Mouse (Mus musculus) lung, embryonic 16.5 days (tissue): ENCODE measurements around the gene Gm20422. TPM values are rescaled to one million over a fixed set of nuclear protein-coding genes. Genes with fewer than 3 reads are reported as not detected.

Experiments used
- ATAC-seq: fragments of 200-750 bp; cut with Nextera tagmentation; 2 replicates; pipeline ENCODE4 v1.8.0; 2017; ENCODE audit warnings: low read depth, mild to moderate bottlenecking, moderate library complexity
- H3K27ac ChIP-seq: fragments of 300-500 bp; sonication (generic); 2 replicates; pipeline ENCODE4 v1.5.1; 2014; ENCODE audit warnings: mild to moderate bottlenecking, control low read depth, low read length
- H3K27me3 ChIP-seq: fragments of 300-500 bp; sonication (generic); 2 replicates; pipeline ENCODE4 v1.6.1; 2014; ENCODE audit warnings: low read depth, low read length, mixed read lengths; ENCODE audit not compliant: control insufficient read depth, insufficient read depth
- H3K36me3 ChIP-seq: fragments of 300-500 bp; sonication (generic); 2 replicates; pipeline ENCODE4 v1.6.1; 2014; ENCODE audit warnings: low read length; ENCODE audit not compliant: control insufficient read depth, insufficient read depth
- H3K4me1 ChIP-seq: fragments of 300-500 bp; sonication (generic); replicated peaks from 2 replicates; pipeline ENCODE4 v1.6.1; 2014; ENCODE audit warnings: low read length, mixed read lengths; ENCODE audit not compliant: control insufficient read depth, insufficient read depth
- H3K4me2 ChIP-seq: fragments of 300-500 bp; sonication (generic); 2 replicates; pipeline ENCODE4 v1.6.1; 2014; ENCODE audit warnings: low read depth, low read length, control low read depth
- H3K4me3 ChIP-seq: fragments of 300-500 bp; sonication (generic); 2 replicates; pipeline ENCODE4 v1.5.1; 2014; ENCODE audit warnings: mild to moderate bottlenecking, low read length, control low read depth
- H3K9ac ChIP-seq: fragments of 300-500 bp; sonication (generic); 2 replicates; pipeline ENCODE4 v1.6.1; 2014; ENCODE audit warnings: low read length, control low read depth
- H3K9me3 ChIP-seq: fragments of 300-500 bp; sonication (generic); 2 replicates; pipeline ENCODE4 v1.6.1; 2016; ENCODE audit warnings: low read length; ENCODE audit not compliant: control insufficient read depth
- WGBS: fragments of 180-500 bp; shearing (Covaris S2); extraction: QIAGEN DNeasy Blood & Tissue Kit; methylation state at CpG from one replicate; pipeline ENCODE4 v1.1.7; 2014; 5-methylcytosine and 5-hydroxymethylcytosine counted together
- polyA plus RNA-seq: library from polyadenylated mRNA; unstranded; fragments of >200 nt; fragmentation: Nextera tagmentation; extraction: Ambion mirVana; gene quantifications from 2 replicates; pipeline ENCODE4 v1.2.1, GENCODE M21; 2015

The Gm20422 gene
- polyA plus RNA-seq, 1 experiment from 2014 or later, result 0.85 TPM

DNA sequence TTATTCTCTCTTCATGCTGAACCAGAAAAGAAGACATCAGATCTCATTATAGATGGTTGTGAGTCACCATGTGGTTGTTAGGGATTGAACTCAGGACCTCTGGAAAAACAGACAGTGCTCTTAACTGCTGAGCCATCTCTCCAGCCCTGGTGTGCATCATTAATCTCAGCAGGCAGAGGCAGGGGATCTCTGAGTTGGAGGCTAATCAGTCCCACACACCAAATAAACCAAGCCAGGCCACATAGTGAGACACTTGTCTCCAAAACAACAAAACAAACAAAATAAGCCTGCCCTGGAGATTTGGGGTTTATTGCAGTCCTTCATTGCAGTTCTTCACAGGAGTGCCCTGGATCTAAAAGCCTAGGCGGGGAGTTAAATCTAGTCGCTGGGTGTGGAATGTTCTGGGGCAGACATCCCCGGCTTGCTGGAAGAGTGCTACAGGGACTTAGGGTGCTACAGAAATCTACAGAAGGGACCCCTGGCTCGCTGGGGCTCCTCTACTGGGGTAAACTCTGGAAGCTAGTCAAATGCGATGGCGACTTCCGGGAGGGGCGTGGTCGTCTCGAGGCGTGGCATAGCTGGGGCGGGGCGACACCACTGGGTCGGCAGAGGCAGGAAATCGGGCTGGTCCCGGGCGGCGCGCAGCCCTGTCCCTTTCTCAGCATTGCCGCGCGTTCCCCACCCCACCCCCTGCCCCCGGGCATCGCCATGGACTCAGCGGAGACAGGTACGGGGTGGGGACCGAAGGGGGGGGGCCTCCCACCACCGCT, 33.6 kb upstream of the Gm20422 start, which contains the start of gene Gmip:
TSS of gene Gmip (plus strand) at position 586 of the 770 bp plus-strand sequence.
- peak within 1 kb of the TSS; percentile 56 for H3K4me3 ChIP-seq
- peak within 1 kb of the TSS; percentile 97 for H3K4me2 ChIP-seq
- H3K36me3 ChIP-seq, result peaks cover 43% of the 10 kb centered on the region
- H3K27ac ChIP-seq, result no peak within 1 kb of the TSS
- H3K9me3 ChIP-seq, result no peaks in the 10 kb centered on the region
- WGBS, result 8% methylated on average over 25 of the region's 28 CpGs
- no peaks in the 10 kb centered on the region for H3K27me3 ChIP-seq
- H3K4me1 ChIP-seq, result peaks cover 5% of the 10 kb centered on the region; the same call in 1 of the 2 replicates
- peak; percentile 89 for ATAC-seq
- H3K9ac ChIP-seq, result peak within 1 kb of the TSS; percentile 70

DNA sequence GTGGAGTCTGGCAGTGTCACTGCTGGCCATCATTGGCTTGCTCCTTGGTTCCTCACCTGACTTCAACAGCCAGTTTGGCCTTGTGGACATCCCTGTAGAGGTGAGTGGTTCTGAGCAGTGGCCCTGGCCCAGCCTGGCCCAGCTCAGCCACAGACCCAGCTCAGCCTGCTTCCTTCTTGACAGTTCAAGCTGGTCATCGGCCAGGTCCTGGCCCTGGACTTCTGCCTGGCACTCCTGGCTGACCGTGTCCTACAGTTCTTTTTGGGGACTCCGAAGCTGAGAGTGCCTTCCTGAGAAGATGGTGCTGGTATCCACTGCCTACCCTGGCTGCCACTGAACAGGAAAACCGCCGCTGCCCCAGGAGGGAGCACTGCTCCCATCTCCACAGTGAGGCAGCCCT, 32.5 kb upstream of the Gm20422 start:
- Histone ChIP-seq H3K4me2 (no peak overlapping the region), H3K27ac (no peak overlapping the region), H3K4me1 (peaks cover 5% of the 10 kb centered on the region; the same call in 1 of the 2 replicates), H3K9me3 (no peaks in the 10 kb centered on the region), H3K27me3 (no peaks in the 10 kb centered on the region), H3K9ac (no peak overlapping the region), H3K4me3 (no peak overlapping the region), H3K36me3 (peaks cover 53% of the 10 kb centered on the region)
- ATAC-seq, result no peak
- 91% methylated on average over 5 of the region's 5 CpGs for WGBS

- peaks cover 5% of the 10 kb centered on the region; the same call in 1 of the 2 replicates for H3K4me1 ChIP-seq
- 88% methylated on average over 9 of the region's 9 CpGs for WGBS
- H3K27me3 ChIP-seq, result no peaks in the 10 kb centered on the region
- ATAC-seq, result no peak
- no peak overlapping the region for H3K4me2 ChIP-seq
- no peak overlapping the region for H3K27ac ChIP-seq
- no peak overlapping the region for H3K4me3 ChIP-seq
- H3K36me3 ChIP-seq, result peaks cover 67% of the 10 kb centered on the region
- H3K9ac ChIP-seq, result no peak overlapping the region
- H3K9me3 ChIP-seq, result no peaks in the 10 kb centered on the region
Measured at GRCm38 (mm10) chr8:69805491-69805890, 30.8 kb upstream of the Gm20422 start.

GRCm38 (mm10) chr8:69805086-69805485, 30.4 kb upstream of the Gm20422 start:
- Histone ChIP-seq H3K9ac (no peak overlapping the region), H3K27ac (no peak overlapping the region), H3K36me3 (peaks cover 71% of the 10 kb centered on the region), H3K4me1 (peaks cover 5% of the 10 kb centered on the region; the same call in 1 of the 2 replicates), H3K27me3 (no peaks in the 10 kb centered on the region), H3K4me2 (no peak overlapping the region), H3K4me3 (no peak overlapping the region), H3K9me3 (no peaks in the 10 kb centered on the region)
- WGBS, result 90% methylated on average over 10 of the region's 10 CpGs
- no peak for ATAC-seq

- no peak for ATAC-seq
- H3K27ac ChIP-seq, result no peak overlapping the region
- H3K27me3 ChIP-seq, result no peaks in the 10 kb centered on the region
- H3K36me3 ChIP-seq, result peaks cover 77% of the 10 kb centered on the region
- peaks cover 5% of the 10 kb centered on the region; the same call in 1 of the 2 replicates for H3K4me1 ChIP-seq
- no peak overlapping the region for H3K4me3 ChIP-seq
- no peak overlapping the region for H3K9ac ChIP-seq
- 90% methylated on average over 6 of the region's 6 CpGs for WGBS
- no peaks in the 10 kb centered on the region for H3K9me3 ChIP-seq
- H3K4me2 ChIP-seq, result no peak overlapping the region
Measured at GRCm38 (mm10) chr8:69804537-69804936, 29.9 kb upstream of the Gm20422 start.

DNA sequence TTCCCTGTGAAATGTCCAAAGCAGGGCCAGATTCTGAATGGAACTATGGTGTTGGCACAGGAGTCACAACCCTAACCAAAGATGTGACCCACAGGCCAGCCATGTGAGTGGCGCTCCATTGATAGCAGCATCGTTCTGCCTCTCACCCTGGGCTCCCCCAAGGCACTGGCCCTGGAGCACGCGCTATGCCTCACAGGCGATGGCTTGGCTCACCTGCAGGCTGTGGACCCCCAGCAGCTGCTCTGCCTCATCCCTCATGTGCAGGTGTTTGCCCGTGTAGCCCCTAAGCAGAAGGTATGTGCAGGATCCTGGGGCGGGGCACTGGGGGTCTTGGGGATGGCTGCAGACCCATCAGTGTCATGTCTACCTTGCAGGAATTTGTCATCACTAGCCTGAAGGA, 28.7 kb upstream of the Gm20422 start:
- Histone ChIP-seq H3K4me2 (no peak overlapping the region), H3K27me3 (no peaks in the 10 kb centered on the region), H3K4me3 (no peak overlapping the region), H3K4me1 (peaks cover 2% of the 10 kb centered on the region; the same call in 1 of the 2 replicates), H3K9me3 (no peaks in the 10 kb centered on the region), H3K27ac (no peak overlapping the region), H3K36me3 (peaks cover 88% of the 10 kb centered on the region), H3K9ac (no peak overlapping the region)
- no peak for ATAC-seq
- WGBS, result 93% methylated on average over 7 of the region's 7 CpGs

GRCm38 (mm10) chr8:69802216-69802615, 27.5 kb upstream of the Gm20422 start:
- Histone ChIP-seq H3K9ac (no peak overlapping the region), H3K27ac (no peak overlapping the region), H3K9me3 (no peaks in the 10 kb centered on the region), H3K4me1 (no peaks in the 10 kb centered on the region), H3K4me2 (no peak overlapping the region), H3K27me3 (no peaks in the 10 kb centered on the region), H3K36me3 (peaks cover 88% of the 10 kb centered on the region), H3K4me3 (no peak overlapping the region)
- ATAC-seq, result no peak

DNA sequence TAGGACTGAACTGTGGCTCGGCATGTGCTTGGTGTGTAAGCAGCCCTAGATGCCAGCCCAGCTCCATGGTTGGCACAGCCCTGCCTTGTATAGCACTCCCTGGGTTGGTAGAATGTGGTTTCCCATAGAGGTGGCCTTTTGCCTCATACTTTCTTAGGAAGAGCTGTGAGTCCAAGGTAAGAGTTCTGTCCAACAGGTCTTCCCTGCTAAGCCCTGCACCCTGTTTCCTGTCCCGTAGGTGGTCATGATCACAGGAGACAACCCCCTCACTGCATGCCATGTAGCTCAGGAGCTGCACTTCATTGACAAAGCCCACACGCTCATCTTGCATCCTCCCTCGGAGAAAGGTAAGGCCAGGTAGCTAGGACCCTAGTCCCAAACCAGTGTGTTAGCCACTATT, 27.1 kb upstream of the Gm20422 start:
- Histone ChIP-seq H3K4me1 (no peaks in the 10 kb centered on the region), H3K4me3 (no peak overlapping the region), H3K9me3 (no peaks in the 10 kb centered on the region), H3K4me2 (no peak overlapping the region), H3K36me3 (peaks cover 87% of the 10 kb centered on the region), H3K27ac (no peak overlapping the region), H3K27me3 (no peaks in the 10 kb centered on the region), H3K9ac (no peak overlapping the region)
- ATAC-seq, result no peak
- WGBS, result 90% methylated on average over 4 of the region's 4 CpGs

- Histone ChIP-seq H3K4me1 (no peaks in the 10 kb centered on the region), H3K4me3 (no peak overlapping the region), H3K9me3 (no peaks in the 10 kb centered on the region), H3K4me2 (no peak overlapping the region), H3K27ac (no peak overlapping the region), H3K36me3 (peaks cover 76% of the 10 kb centered on the region), H3K9ac (no peak overlapping the region), H3K27me3 (no peaks in the 10 kb centered on the region)
- no peak for ATAC-seq
- WGBS, result 88% methylated on average over 5 of the region's 5 CpGs
Measured at GRCm38 (mm10) chr8:69799946-69800345, 25.3 kb upstream of the Gm20422 start.
